Mouse (Mus musculus): ENCODE measurements at regions not wholly inside any gene's neighbourhood (a gene's known extent, or its start where the extent isn't known, plus 50 kb on each side); places are given as distances from the start of the nearest gene placed in this dataset.

- no peak overlapping the region for H3K4me3 ChIP-seq (ENCODE audit: low read depth, low read length)
- no peak for ATAC-seq (ENCODE audit: insufficient read depth, low read depth)
- no peaks in the 10 kb centered on the region for H3K36me3 ChIP-seq (replicated peaks; ENCODE audit: control insufficient read depth, insufficient read depth, low read length)
- no peaks in the 10 kb centered on the region for H3K9me3 ChIP-seq (replicated peaks; ENCODE audit: control insufficient read depth, low read length)
- H3K27me3 ChIP-seq (ENCODE audit: control insufficient read depth, insufficient read depth, low read length), result no peaks in the 10 kb centered on the region
- no peaks in the 10 kb centered on the region for H3K4me1 ChIP-seq (ENCODE audit: control insufficient read depth, insufficient read depth)
- H3K9ac ChIP-seq (replicated peaks; ENCODE audit: low read depth, low read length), result no peak overlapping the region
- TF ChIP-seq EP300 (IDR thresholded peaks at IDR 0.05; ENCODE audit: low read depth), result no peak
- no peak for TF ChIP-seq CTCF (IDR thresholded peaks at IDR 0.05; ENCODE audit: low read depth)
- no peak overlapping the region for H3K4me2 ChIP-seq (ENCODE audit: low read depth, low read length)
- no peak overlapping the region for H3K27ac ChIP-seq (ENCODE audit: low read depth)
- DNase-seq (ENCODE audit: low spot score), result no peak
These were observed 281.8 kb downstream of the Mef2c start for GRCm38 (mm10) chr13:83785643-83786042.

DNA sequence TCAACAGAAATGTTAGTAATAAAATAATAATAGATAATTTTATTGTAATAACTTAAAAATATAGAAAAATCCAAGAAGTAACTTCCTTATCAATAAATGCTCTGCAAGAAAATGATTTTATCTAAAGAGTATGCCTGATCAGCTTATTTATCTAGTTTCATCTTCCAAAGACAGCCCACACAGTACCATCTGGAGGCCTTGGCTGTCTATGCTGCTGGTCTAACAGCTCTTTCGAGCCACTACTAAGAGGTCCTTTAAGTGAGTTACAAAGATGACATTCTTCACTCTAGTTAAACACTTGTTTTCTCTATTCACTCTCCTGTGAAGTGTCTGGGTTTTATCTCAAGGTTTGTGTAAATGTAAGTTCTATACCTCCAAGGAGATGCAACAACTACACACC lies 305.7 kb downstream of the Mef2c start:
- WGBS, result 56% methylated on average over 1 of the region's 1 CpGs
- H3K4me1 ChIP-seq (ENCODE audit: control insufficient read depth, insufficient read depth), result no peaks in the 10 kb centered on the region
- no peak for TF ChIP-seq CTCF (IDR thresholded peaks at IDR 0.05; ENCODE audit: low read depth)
- no peak for TF ChIP-seq EP300 (IDR thresholded peaks at IDR 0.05; ENCODE audit: low read depth)
- no peak overlapping the region for H3K4me3 ChIP-seq (ENCODE audit: low read depth, low read length)
- H3K9ac ChIP-seq (replicated peaks; ENCODE audit: low read depth, low read length), result no peak overlapping the region
- H3K27me3 ChIP-seq (ENCODE audit: control insufficient read depth, insufficient read depth, low read length), result no peaks in the 10 kb centered on the region
- ATAC-seq (ENCODE audit: insufficient read depth, low read depth), result no peak
- DNase-seq (ENCODE audit: low spot score), result no peak
- H3K4me2 ChIP-seq (ENCODE audit: low read depth, low read length), result no peak overlapping the region
- H3K27ac ChIP-seq (ENCODE audit: low read depth), result no peak overlapping the region
- H3K9me3 ChIP-seq (replicated peaks; ENCODE audit: control insufficient read depth, low read length), result no peaks in the 10 kb centered on the region
- no peaks in the 10 kb centered on the region for H3K36me3 ChIP-seq (replicated peaks; ENCODE audit: control insufficient read depth, insufficient read depth, low read length)

GRCm38 (mm10) chr13:83820291-83820690 lies 316.5 kb downstream of the Mef2c start:
- Histone ChIP-seq H3K4me1 (ENCODE audit: control insufficient read depth, insufficient read depth) (no peaks in the 10 kb centered on the region), H3K4me3 (ENCODE audit: low read depth, low read length) (no peak overlapping the region), H3K4me2 (ENCODE audit: low read depth, low read length) (no peak overlapping the region), H3K9ac (replicated peaks; ENCODE audit: low read depth, low read length) (no peak overlapping the region), H3K36me3 (replicated peaks; ENCODE audit: control insufficient read depth, insufficient read depth, low read length) (no peaks in the 10 kb centered on the region), H3K27ac (ENCODE audit: low read depth) (no peak overlapping the region), H3K9me3 (replicated peaks; ENCODE audit: control insufficient read depth, low read length) (no peaks in the 10 kb centered on the region), H3K27me3 (ENCODE audit: control insufficient read depth, insufficient read depth, low read length) (no peaks in the 10 kb centered on the region)
- WGBS, result 54% methylated on average over 4 of the region's 4 CpGs
- DNase-seq (ENCODE audit: low spot score), result no peak
- TF ChIP-seq CTCF (IDR thresholded peaks at IDR 0.05; ENCODE audit: low read depth), result no peak
- TF ChIP-seq EP300 (IDR thresholded peaks at IDR 0.05; ENCODE audit: low read depth), result no peak
- ATAC-seq (ENCODE audit: insufficient read depth, low read depth), result no peak

- H3K36me3 ChIP-seq (replicated peaks; ENCODE audit: control insufficient read depth, insufficient read depth, low read length), result no peaks in the 10 kb centered on the region
- no peak overlapping the region for H3K27ac ChIP-seq (ENCODE audit: low read depth)
- ATAC-seq (ENCODE audit: insufficient read depth, low read depth) (no peak), DNase-seq (ENCODE audit: low spot score) (no peak)
- H3K9ac ChIP-seq (replicated peaks; ENCODE audit: low read depth, low read length), result no peak overlapping the region
- H3K4me3 ChIP-seq (ENCODE audit: low read depth, low read length), result no peak overlapping the region
- H3K4me1 ChIP-seq (ENCODE audit: control insufficient read depth, insufficient read depth), result no peaks in the 10 kb centered on the region
- TF ChIP-seq CTCF (IDR thresholded peaks at IDR 0.05; ENCODE audit: low read depth), result no peak
- no peak for TF ChIP-seq EP300 (IDR thresholded peaks at IDR 0.05; ENCODE audit: low read depth)
- no peaks in the 10 kb centered on the region for H3K27me3 ChIP-seq (ENCODE audit: control insufficient read depth, insufficient read depth, low read length)
- no peak overlapping the region for H3K4me2 ChIP-seq (ENCODE audit: low read depth, low read length)
- H3K9me3 ChIP-seq (replicated peaks; ENCODE audit: control insufficient read depth, low read length), result no peaks in the 10 kb centered on the region
- 54% methylated on average over 3 of the region's 3 CpGs for WGBS
These were observed 316.9 kb downstream of the Mef2c start for GRCm38 (mm10) chr13:83820721-83821120.

- Histone ChIP-seq H3K27ac (ENCODE audit: low read depth) (no peak overlapping the region), H3K9me3 (replicated peaks; ENCODE audit: control insufficient read depth, low read length) (no peaks in the 10 kb centered on the region), H3K36me3 (replicated peaks; ENCODE audit: control insufficient read depth, insufficient read depth, low read length) (no peaks in the 10 kb centered on the region), H3K27me3 (ENCODE audit: control insufficient read depth, insufficient read depth, low read length) (no peaks in the 10 kb centered on the region), H3K9ac (replicated peaks; ENCODE audit: low read depth, low read length) (no peak overlapping the region), H3K4me2 (ENCODE audit: low read depth, low read length) (no peak overlapping the region), H3K4me3 (ENCODE audit: low read depth, low read length) (no peak overlapping the region), H3K4me1 (ENCODE audit: control insufficient read depth, insufficient read depth) (no peaks in the 10 kb centered on the region)
- ATAC-seq (ENCODE audit: insufficient read depth, low read depth) (no peak), DNase-seq (ENCODE audit: low spot score) (no peak)
- TF ChIP-seq EP300 (IDR thresholded peaks at IDR 0.05; ENCODE audit: low read depth) (no peak), CTCF (IDR thresholded peaks at IDR 0.05; ENCODE audit: low read depth) (no peak)
- 68% methylated on average over 4 of the region's 4 CpGs for WGBS
These were observed 321.1 kb downstream of the Mef2c start for GRCm38 (mm10) chr13:83824926-83825325.

GRCm38 (mm10) chr13:83826841-83827463 lies 323.1 kb downstream of the Mef2c start:
- 73% methylated on average over 4 of the region's 4 CpGs for WGBS
- Histone ChIP-seq H3K9me3 (replicated peaks; ENCODE audit: control insufficient read depth, low read length) (no peaks in the 10 kb centered on the region), H3K27me3 (ENCODE audit: control insufficient read depth, insufficient read depth, low read length) (no peaks in the 10 kb centered on the region), H3K36me3 (replicated peaks; ENCODE audit: control insufficient read depth, insufficient read depth, low read length) (no peaks in the 10 kb centered on the region), H3K4me3 (ENCODE audit: low read depth, low read length) (no peak overlapping the region), H3K27ac (ENCODE audit: low read depth) (no peak overlapping the region), H3K4me1 (ENCODE audit: control insufficient read depth, insufficient read depth) (no peaks in the 10 kb centered on the region), H3K9ac (replicated peaks; ENCODE audit: low read depth, low read length) (no peak overlapping the region), H3K4me2 (ENCODE audit: low read depth, low read length) (no peak overlapping the region)
- DNase-seq (ENCODE audit: low spot score) (no peak), ATAC-seq (ENCODE audit: insufficient read depth, low read depth) (no peak)
- TF ChIP-seq EP300 (IDR thresholded peaks at IDR 0.05; ENCODE audit: low read depth), result no peak

Data from heart, postnatal 0 days (tissue).